Mouse (Mus musculus): ENCODE data around the gene Ankrd61.

GRCm38 (mm10) chr5:143918120-143918519, 20.6 kb upstream of the Ankrd61 start:
- TF ChIP-seq CTCF (IDR thresholded peaks at IDR 0.05; ENCODE audit: extremely low read depth, insufficient read depth, low read length), result no peak
- no peak for TF ChIP-seq POLR2A (IDR thresholded peaks at IDR 0.05; ENCODE audit: extremely low read depth, insufficient read depth, low read length)
